Mouse (Mus musculus) brain, embryonic 14.5 days (tissue): ENCODE data around the gene Glg1. TPM values are rescaled to one million over a fixed set of nuclear protein-coding genes. Genes with fewer than 3 reads are reported as not detected.

Experiments used
- DNase-seq: peaks from one replicate; pipeline ENCODE4 v3.0.0-alpha.2; 2011; ENCODE audit warnings: low read depth
- CTCF ChIP-seq: fragments of 200-500 bp; IDR thresholded peaks from 2 replicates; pipeline ENCODE4 v1.5.1; 2012; ENCODE audit warnings: inconsistent platforms, mild to moderate bottlenecking, moderate library complexity, borderline replicate concordance; ENCODE audit not compliant: insufficient read depth, insufficient read length; ENCODE audit errors: extremely low read depth
- POLR2A ChIP-seq: fragments of 200-500 bp; IDR thresholded peaks from 2 replicates; pipeline ENCODE4 v1.6.1; 2012; ENCODE audit warnings: mild to moderate bottlenecking, inconsistent platforms, borderline replicate concordance; ENCODE audit not compliant: poor library complexity, insufficient read depth, insufficient read length, severe bottlenecking; ENCODE audit errors: extremely low read depth
- polyA plus RNA-seq: library from polyadenylated mRNA; depleted of rRNA; stranded (reverse); fragments of >200 nt; gene quantifications from 2 replicates; pipeline ENCODE4 v1.2.3, GENCODE M21; 2012

Glg1 gene
- polyA plus RNA-seq, 1 experiment: 62.4 TPM

GRCm38 (mm10) chr8:111218107-111218506, 40.9 kb downstream of the Glg1 start:
- no peak for TF ChIP-seq CTCF
- TF ChIP-seq POLR2A: no peak
- peak; percentile 90 for DNase-seq

DNA sequence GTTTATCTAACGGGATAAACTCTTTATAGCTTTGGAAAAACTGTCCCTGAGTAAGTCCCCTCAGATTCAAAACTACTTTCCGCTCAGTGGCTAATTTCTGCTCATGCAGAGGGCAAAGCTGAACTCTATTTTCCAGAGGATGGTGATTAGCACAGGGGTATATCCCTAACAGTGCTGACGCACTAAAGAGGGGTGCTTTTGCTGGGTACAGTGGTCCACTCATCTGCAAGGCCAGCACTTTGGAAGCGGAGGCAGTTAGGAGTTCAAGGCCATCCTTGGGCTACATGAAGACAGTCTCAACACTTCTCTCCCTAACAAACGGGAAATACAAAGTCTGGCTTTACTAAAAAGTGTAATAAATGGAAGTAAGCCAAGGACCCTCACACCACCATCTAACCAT, 45.6 kb downstream of the Glg1 start:
- no peak for TF ChIP-seq POLR2A
- DNase-seq: no peak

GRCm38 (mm10) chr8:111211180-111211579, 47.8 kb downstream of the Glg1 start:
- TF ChIP-seq CTCF (no peak), POLR2A (no peak)
- DNase-seq: no peak

DNA sequence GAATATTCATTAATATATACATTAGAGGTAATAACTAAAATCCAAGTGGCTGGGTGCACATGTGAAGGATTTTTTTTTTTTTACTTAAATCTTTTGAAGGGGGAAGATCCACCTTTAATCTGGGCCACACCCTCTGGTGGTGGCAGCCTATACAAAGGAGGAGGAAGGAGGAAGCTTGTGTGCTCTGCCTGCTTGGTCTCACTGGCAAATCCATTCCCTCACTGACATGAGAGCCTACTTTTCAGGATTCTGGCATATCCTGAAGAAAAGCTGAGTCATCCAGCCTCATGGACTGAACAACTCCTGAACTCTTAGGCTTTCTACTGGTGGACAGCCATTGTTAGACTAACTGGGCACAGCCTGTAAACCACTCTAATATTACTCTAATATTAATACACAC, 49.1 kb downstream of the Glg1 start:
- DNase-seq: no peak
- no peak for TF ChIP-seq CTCF
- TF ChIP-seq POLR2A: no peak

GRCm38 (mm10) chr8:111206321-111206720, 52.7 kb downstream of the Glg1 start:
- no peak for DNase-seq
- no peak for TF ChIP-seq POLR2A
- no peak for TF ChIP-seq CTCF

- TF ChIP-seq CTCF: no peak
- no peak for TF ChIP-seq POLR2A
- no peak for DNase-seq
Observed at GRCm38 (mm10) chr8:111205033-111205432, 54.0 kb downstream of the Glg1 start.

- no peak for DNase-seq
- TF ChIP-seq POLR2A (no peak), CTCF (no peak)
Observed at GRCm38 (mm10) chr8:111203341-111203740, 55.7 kb downstream of the Glg1 start.

- no peak for DNase-seq
- TF ChIP-seq CTCF (no peak), POLR2A (no peak)
Observed at GRCm38 (mm10) chr8:111197966-111198365, 61.0 kb downstream of the Glg1 start.

DNA sequence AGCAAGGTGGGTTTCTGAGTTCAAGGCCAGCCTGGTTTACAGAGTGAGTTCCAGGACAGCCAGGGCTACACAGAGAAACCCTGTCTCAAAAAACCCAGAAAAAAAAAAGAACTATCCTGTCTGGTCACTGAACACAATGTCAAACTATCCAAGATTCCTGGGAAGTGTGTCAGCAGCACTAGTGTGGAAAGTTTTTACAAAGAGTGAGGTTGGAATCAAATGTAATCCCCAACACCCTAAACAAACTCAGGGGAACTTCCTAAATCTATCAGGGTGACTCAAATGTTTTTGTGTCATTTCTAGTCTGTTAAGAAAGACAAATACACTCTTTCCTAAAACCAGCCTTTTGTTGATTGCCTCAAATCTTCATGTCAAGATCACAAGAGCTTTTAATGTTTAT, 62.8 kb downstream of the Glg1 start:
- TF ChIP-seq CTCF (no peak), POLR2A (no peak)
- DNase-seq: no peak

- no peak for DNase-seq
- TF ChIP-seq POLR2A (no peak), CTCF (no peak)
Observed at GRCm38 (mm10) chr8:111188594-111189211, 70.3 kb downstream of the Glg1 start.

GRCm38 (mm10) chr8:111187470-111187869, 71.5 kb downstream of the Glg1 start:
- no peak for DNase-seq
- TF ChIP-seq CTCF (no peak), POLR2A (no peak)

GRCm38 (mm10) chr8:111185472-111185947, 73.5 kb downstream of the Glg1 start:
- peak; percentile 77 for DNase-seq
- TF ChIP-seq CTCF (no peak), POLR2A (no peak)

DNA sequence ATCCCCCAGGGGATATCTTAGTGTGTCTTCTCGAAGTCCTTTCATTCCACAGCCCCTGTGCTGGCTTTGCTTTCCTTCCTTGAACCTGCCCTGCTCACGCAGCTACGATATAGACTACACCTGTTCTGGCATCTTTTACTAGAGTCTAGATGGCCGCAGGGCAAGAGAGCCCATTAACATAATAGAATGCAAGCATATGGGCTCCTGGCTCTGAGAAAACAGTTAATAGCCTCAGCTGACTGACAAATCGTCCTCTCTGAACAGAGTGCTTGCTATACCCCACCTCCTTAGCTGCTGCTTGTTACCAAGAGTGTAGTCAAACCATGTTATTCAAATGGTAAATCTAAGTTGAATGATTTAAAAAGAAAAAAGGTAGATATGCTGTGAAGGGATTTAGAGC, 87.4 kb downstream of the Glg1 start:
- peak; percentile 65 for DNase-seq
- TF ChIP-seq CTCF: no peak
- TF ChIP-seq POLR2A: no peak

- DNase-seq: peak; percentile 36
- no peak for TF ChIP-seq POLR2A
- peak; percentile 66 for TF ChIP-seq CTCF
Observed at GRCm38 (mm10) chr8:111157617-111158016, 101.4 kb downstream of the Glg1 start.
